Mouse (Mus musculus) cerebellum, adult 9-10 months (tissue): Measurements from ENCODE around the gene Zfp189.
"Not testable (repeated sequence)": the region's sequence is repeated elsewhere in the genome, so short reads cannot be mapped to it uniquely, and the experiment has no call there.

Experiments used
- DNase-seq: peaks from one replicate; pipeline ENCODE4 v3.0.0; 2022

The Zfp189 gene

GRCm38 (mm10) chr4:49520572-49521340 lies at the start of gene Zfp189, which contains the start of gene Mrpl50:
Zfp189 (plus strand) TSS chr4:49521176.
Mrpl50 (minus strand) TSS chr4:49521093.
- peak; percentile 97 for DNase-seq

DNA sequence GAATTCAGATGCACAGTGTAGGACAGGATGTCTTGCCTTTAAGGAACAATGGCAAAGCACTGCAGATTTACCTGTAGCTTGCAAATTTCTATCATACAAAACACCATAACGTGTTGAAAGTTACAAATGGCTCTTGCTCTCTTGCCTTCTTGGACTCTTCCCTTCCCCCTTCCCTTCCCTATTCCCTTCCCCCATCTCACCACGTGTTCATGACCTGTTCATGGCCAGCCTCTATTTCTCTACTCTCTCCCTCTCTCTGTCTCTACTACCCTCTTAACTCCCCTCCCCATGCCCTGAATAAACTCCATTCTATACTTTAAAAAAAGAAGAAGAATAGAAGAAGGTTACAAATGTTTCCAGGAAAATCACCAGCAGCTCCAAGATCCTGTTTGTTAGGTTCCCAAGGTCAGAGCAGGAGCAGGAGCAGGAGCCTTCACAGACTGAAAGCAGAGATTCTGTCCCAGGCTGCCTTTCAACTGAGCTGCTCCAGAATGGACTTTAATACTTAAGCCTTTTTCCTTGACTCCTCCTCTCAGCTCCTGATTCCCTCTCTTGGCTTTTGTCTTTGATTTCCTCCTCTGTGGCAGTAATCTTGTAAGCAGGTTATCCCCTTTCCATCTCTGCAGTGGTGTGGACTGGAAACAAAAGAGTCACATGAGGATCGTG lies 47.4 kb upstream of the Zfp189 start, which contains the start of gene Acnat1:
Acnat1 (minus strand) TSS at position 478 of the 666 bp plus-strand sequence.
- DNase-seq, result no peak

GRCm38 (mm10) chr4:49474583-49474982 lies 46.4 kb upstream of the Zfp189 start:
- DNase-seq, result no peak

DNA sequence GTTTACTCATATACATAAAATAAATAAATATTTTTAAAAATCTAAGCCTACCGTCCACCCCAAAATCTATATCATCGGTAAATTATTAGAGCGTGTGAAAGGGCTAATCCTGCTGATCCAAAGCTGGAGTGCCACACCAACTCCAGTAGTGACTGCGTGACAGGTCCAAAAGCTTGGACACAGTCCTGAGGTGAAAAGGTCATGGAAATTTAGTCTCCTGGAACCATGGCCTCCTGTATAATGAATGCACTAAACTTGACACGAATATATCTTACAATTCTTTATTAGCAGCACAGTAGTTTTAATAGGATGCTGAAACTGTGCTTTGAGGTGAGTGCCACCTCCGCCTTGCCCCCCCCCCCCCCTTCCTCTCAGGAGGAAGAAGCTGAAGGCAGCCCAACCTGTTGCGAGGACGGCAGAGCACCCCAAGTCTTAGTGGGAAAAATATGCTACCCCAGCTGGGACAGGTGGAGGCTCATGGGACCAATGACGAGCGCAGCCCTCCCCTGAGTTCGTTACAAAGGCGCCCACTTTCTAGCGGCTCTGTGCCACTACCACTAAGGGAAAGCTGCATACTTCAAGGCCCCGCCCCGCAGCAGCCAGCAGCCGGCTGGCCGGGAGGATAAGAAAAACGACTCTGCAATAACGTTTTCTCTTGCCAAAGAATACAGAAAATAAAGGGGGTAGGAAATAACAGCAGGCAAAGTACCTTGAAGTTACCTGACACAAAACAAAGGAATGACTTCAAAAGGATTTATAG lies 42.7 kb upstream of the Zfp189 start:
- no peak for DNase-seq

DNA sequence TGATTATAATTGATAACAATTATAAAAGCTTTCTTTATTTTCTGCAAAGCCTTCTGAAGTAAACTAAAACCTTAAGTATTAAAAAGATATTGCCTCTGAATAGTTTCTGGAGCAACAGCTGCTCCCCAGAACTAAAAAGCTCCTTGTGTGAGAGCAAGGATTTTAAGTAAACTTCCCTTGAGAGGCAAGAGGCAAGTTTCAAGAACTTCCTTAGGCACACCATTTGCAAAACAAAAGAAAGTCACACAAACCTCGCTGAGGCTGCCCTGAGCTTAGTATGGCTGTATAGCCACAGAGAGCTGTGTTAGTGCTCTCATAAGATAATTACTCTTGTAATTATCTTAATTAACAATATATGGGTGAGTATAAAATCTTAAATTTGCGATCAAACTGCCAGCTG lies 41.9 kb upstream of the Zfp189 start:
- not testable (repeated sequence) for DNase-seq

DNA sequence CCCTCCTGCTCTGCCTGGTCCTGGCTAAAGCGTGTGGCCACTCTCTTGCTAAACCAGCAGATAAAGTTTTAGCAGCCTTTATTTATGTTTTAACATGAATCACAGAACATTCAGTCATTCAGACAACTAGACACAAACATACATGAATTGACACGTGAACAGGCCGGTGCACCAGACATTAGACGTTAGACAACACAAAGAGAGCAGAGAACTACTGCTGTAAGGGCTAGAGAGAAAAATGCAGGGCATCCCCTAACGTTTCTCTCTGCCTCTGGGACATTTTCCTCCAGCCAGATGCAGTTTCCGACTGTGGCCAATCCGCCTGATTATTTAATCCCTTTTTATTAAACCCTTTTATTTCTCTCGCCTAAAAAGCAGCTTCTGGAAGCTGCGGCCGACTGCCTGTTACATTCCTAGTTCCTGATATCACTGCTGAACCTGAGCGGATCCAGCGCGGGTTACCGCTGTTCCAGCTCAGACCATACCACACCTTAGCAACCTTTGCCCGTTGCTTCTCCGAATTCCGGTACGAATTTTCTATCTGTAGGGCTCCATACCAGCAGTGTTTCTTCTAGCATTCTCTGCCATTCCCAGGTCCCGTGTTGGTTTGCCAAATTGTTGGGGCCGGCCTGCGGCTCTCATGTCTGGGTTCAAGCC lies 40.7 kb upstream of the Zfp189 start:
- no peak for DNase-seq

DNA sequence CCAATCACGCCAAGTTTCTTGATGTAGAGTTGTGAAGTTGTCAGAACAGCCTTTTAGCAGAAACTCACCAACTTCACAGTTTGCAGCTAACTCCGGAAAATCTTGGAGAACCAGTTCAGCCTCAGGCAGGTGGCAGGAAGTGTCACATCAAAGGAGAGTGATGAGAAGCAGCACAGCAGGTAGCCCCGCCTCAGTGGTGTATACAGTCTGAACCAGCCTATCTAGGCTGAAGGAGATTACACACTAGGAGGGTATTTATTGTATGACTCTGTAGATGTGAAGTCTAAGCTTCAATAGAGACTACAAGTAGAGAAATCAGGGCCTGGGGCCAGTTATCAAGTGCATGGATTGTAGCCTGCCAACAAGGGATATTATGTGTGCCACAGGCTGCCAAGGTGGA lies 40.1 kb upstream of the Zfp189 start:
- DNase-seq, result no peak

- DNase-seq, result no peak
Observed at GRCm38 (mm10) chr4:49485442-49485841, 35.5 kb upstream of the Zfp189 start.

DNA sequence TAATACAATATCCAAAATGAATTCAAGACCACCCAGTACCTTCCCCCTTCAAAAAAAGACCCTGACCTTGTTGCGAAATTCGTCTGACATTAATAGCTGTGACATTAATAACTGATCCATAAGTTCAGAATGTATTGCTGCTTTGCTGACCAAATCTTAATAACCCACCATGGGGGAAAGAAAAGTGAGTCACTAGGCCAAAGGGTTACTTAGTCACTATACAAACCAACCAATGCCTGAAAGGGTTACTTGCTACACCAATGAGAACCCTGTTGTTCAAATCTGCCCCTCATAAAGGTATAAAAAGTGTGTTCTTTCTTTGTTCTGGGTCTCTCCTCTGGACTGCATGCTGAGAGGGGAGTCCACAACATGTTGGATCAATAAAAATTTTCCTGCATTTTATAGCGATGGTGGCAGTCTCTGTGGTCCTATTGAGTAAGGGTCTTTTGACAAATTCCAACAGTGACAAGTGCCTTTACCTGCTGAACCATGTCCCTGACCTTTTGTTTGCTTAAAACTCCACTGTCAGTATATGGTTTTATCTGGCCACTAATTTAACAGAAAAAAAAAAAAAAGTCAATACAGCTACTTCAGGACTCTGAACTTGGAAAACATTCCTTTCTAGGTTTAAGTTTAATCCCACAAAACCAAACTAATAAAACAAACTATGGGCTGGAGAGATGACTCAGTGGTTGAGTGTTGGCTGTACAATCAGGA lies 34.9 kb upstream of the Zfp189 start:
- DNase-seq, result not testable (repeated sequence)

GRCm38 (mm10) chr4:49503563-49503962 lies 17.4 kb upstream of the Zfp189 start:
- no peak for DNase-seq

GRCm38 (mm10) chr4:49506386-49506785 lies 14.6 kb upstream of the Zfp189 start, which contains the start of gene Baat:
Baat (minus strand) TSS chr4:49506557.
- no peak for DNase-seq

DNA sequence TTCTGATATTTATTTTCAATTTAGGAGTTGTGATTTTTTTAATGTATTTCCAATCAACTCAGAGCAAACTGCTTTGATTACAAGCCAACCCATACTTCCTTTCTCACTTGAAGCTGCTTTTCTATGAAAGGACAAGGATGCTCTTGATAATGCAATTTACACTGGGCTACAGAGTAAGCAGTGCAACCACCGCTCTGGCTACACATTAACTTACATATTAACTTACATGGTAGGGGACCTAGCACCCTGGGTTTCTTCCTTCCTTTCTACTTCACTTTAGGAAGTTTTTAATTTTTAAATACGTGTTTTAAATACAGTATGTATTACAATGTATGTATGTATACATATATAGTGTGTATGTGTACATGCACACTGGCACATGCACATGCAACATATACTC lies 11.8 kb upstream of the Zfp189 start:
- no peak for DNase-seq

DNA sequence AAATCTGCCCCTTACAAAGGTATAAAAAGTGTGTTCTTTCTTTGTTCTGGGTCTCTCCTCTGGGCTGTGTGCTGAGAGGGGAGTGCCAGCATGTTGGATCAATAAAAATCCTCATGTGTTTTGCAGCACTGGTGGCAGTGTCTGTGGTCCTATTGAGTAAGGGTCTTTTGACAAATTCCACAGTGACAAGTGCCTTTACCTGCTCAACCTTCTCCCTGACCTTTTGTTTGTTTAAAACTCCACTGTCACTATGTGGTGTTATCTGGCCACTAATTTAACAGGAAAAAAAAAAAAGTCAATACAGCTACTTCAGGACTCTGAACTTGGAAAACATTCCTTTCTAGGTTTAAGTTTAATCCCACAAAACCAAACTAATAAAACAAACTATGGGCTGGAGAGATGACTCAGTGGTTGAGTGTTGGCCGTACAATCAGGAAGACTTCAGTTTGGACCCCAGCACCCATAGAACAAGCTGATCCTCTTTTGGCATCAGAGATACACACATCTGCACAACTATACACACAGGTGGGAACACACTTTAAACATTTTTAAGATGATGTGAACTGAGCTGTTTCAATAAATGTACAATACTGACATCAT lies 10.6 kb upstream of the Zfp189 start:
- not testable (repeated sequence) for DNase-seq

DNA sequence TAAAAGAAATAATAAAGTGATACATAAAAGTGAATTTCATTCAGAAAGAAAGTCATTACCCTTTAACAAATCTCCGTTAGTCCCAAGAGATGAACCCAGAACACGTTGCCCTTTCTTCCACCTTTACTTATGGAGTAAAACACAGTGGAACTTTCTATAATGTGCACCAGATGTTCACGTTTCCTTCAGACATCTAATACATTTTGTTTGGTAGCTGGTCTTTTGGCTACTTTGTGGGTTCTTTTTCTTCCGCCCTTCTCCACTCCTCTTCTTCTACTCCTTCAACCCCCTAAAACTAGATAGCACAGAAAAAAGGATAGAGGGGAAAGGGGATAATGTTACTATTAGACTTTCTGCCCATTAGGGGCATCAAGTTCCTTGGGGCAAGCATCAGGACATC lies 8.3 kb upstream of the Zfp189 start:
- DNase-seq, result no peak

DNA sequence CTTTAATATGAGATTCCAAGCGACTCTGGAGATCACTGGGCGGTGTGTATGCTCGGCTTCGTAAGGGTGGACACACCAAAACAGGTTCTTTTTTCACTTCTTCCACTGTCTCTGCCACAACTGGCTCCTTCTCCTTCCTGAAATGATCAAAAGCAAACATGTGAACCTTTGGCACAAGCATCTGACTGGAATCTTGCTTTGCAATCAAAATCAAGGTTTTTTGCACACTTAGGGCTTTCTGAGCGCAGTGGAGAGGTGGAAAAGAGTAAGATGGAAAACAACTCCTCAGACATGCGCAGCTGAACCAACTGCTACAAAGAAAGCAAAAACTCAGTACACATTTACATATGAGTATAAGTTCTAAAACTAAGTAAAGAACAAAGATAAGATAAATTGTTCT lies 6.5 kb upstream of the Zfp189 start:
- no peak for DNase-seq

- no peak for DNase-seq
Observed at GRCm38 (mm10) chr4:49519476-49519875, 1.5 kb upstream of the Zfp189 start.

DNA sequence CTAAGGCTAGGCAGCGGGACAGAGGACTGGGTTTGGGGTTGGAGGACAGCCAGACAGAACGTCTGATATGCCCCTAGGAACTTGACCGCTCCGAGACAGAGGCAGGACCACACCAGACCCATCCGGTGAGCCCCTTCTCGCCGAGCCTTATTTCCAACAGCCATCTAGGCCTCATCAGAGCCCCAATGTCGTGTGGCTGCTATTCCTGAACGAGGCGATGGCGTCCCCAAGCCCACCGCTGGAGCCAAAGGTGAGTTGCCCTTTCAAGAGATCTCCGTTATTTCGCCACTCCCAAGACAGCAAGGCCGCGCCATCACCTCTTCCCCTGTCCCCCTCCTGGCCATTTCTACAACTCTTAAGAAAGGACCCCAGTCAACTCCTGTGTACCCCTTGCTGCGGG lies 370 bp downstream of the Zfp189 start:
- DNase-seq, result no peak

- peak; percentile 36 for DNase-seq
Observed at GRCm38 (mm10) chr4:49522576-49522975, 1.6 kb downstream of the Zfp189 start.

- DNase-seq, result no peak
Observed at GRCm38 (mm10) chr4:49535036-49535435, 14.1 kb downstream of the Zfp189 start.

DNA sequence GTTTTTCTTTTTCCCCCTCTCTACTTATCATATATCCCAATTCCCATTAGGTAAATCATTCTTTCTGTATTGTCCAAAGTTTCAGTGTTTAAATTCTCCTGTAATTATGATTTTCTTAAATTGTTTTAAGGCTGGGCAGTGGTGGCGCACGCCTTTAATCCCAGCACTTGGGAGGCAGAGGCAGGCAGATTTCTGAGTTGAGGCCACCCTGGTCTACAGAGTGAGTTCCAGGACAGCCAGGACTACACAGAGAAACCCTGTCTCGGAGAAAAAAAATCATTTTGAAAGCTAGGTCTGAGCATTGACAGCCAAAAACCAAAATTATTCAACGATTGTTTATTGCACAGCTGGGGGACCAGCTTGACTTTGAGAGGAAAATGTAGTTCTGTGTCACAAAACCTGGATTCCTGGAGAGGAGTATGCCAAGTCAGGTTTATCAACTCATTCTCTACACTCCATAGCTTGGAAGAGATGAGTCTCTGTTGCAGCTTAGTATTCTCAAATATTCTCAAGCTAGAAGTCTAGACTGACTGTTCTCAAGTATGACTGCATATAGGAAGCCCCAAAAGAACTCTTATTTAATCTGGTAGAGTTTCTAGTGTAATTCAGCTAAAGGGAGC lies 14.8 kb downstream of the Zfp189 start:
- DNase-seq, result no peak

DNA sequence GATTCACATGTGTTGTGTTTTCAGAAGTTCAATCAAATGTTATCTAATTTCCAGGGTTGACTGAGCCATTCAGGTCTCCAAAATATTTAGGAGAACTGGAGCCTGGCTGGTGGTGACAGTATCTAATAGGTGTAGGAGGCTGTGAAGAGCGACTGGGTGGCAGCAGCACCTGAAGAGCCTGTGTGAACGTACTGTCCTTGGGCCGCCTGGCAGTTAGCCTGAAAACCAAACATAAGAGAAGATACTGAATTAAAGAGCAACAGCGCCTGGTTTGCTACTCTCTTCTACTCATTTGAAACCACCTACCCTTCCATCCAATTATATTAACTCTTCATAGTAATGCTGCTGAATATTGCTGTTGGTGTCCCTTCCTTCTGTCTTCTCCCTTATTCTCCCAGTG lies 15.7 kb downstream of the Zfp189 start:
- no peak for DNase-seq
